Mouse (Mus musculus): Measurements from ENCODE around the gene Reep3.

- TF ChIP-seq CTCF (IDR thresholded peaks at IDR 0.05; ENCODE audit: borderline replicate concordance, control insufficient read depth, extremely low read depth, insufficient read depth, low read length, poor library complexity): no peak
- no peak for TF ChIP-seq POLR2A (IDR thresholded peaks at IDR 0.05; ENCODE audit: control insufficient read depth, extremely low read depth, insufficient read depth, low read length, poor library complexity)
Observed at GRCm38 (mm10) chr10:66970336-66971115, 126.2 kb downstream of the Reep3 start.
